Mouse (Mus musculus) skeletal muscle tissue, adult 2 months (tissue): ENCODE results near the gene Tph2.

Experiments used
- DNase-seq: peaks from one replicate; pipeline ENCODE4 v3.0.0-alpha.2; 2012; ENCODE audit warnings: low read depth, low spot score

The Tph2 gene

GRCm38 (mm10) chr10:115143641-115144040 lies 41.2 kb downstream of the Tph2 start:
- DNase-seq = no peak

DNA sequence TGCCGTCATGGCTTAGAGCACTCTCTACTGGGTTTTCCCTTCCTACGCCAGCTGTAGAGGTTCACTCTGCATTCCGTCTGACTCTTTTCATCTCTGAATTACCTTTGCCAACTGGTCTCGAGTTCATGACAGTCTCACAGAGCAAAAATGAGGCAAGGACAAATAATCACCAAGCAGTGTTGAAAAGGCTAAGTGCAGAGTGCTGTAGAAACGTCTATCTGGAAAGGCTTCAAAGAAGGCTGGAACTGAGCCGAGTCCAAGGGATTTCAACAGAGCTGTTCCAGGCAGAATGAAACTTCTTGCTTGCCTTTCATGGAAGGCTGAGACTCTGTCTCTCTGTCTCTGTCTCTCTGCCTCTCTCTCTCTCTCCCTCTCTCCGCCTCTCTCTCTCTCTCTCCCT lies 47.8 kb downstream of the Tph2 start:
- DNase-seq = peak; percentile 8

DNA sequence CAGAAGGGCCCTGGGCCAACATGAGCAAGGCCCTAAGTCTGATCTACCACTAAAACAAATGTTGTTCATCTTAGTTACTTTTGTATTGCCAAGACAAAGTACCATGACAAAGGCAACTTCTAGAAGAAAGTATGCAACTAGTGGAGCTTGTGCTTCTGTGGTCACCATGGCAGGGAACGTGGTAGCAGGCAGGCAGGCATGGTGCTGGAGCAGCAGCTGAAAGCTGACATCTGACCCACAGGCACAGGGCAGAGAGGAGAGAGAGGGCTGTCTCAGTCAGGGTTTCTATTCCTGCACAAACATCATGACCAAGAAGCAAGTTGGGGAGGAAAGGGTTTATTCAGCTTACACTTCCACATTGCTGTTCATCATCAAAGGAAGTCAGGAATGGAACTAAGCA lies 56.9 kb downstream of the Tph2 start:
- no peak for DNase-seq

DNA sequence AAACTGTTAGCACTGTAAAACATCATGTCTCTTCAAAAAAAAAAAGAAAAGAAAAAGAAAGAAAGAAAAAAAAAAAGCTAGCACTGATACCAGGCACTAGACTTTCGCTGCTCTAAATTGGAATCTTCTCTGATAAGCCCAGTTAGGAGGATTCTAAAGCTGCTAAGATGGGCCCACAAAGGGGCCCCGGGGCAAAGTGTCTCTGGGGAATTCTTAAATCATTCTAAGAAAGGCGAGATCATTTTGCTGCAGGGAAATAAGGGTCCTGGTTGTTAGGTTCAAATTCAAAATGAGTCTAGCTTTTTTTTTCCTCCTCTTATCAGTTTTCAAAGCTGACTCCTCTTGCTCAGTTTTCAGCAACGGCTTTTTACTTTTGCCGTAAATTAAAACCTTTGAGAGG lies 59.3 kb downstream of the Tph2 start:
- no peak for DNase-seq

GRCm38 (mm10) chr10:115125027-115125426 lies 59.8 kb downstream of the Tph2 start:
- DNase-seq = no peak

DNA sequence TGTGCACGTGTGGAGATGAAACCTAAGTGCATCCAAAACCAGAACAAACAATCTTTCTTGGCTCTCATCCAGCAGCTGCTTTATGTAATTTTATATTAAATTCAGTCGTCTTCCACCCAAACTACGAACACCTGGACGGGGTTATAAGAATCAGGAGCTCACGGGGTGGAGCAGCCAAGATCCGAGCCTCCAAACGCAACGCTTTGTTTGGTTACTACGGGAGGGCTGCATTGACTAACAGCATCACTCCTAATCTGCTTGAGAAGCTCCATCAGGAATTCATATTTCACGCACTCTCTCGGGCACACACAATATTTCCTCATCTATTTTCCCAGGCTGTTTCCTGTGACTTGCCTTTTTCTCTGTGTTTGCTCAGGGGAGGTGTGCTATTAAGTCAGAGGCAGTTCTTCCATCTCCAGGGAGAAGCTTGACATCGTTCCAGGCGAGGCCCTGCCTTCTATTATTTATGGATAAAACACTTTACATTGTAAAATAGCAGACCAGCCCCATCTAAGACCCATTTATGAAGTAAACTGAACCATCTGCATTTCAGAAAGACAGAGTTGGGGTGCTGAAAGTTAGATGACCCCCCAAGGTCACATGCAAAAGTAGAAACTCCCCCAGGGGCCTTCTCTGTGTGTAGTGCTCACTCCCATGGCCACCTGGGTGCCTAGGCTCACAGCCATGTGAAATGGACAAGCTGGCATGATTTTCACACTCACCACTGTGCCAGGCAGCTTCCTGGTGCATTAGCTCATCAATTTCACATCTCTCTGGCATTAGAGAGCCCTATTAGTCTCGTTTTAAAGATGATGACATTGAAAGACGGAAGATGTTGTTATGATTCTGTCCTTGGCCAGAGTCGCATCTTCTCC lies 76.9 kb downstream of the Tph2 start:
- no peak for DNase-seq

GRCm38 (mm10) chr10:115104175-115104574 lies 80.6 kb downstream of the Tph2 start:
- DNase-seq = peak; percentile 17

DNA sequence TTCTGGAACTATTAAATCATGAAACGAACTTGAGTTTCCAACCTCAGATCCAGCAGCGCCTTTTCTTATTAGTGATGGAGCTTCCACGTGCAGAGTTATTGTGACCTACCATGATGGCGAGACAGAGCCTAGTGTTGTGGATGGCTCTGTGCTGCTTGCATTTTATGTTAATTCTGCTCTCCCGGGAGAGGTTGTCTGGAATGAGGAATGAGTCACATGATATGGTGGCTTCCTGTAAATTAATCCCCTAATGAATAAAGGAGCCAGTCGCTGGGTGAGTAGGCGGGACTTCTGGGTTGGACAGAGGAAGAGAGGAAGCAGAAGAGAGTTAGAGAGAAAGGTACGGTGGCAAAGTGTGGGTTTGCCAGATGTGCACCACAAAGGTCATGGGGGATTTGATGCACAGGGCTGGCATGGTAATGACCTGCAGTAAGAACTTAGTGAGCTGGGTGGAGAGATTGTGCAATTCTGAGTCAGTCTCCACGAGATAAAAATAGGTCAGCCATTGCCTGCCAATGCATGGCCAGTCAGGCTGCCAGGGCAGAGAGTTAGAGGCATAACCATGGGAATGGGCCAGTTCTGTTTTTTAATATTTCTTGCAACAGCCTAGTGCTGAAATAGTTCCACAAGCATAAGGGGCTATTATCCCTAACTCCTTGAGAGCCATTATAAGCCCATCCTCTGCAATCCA lies 84.8 kb downstream of the Tph2 start:
- DNase-seq = peak; percentile 37

DNA sequence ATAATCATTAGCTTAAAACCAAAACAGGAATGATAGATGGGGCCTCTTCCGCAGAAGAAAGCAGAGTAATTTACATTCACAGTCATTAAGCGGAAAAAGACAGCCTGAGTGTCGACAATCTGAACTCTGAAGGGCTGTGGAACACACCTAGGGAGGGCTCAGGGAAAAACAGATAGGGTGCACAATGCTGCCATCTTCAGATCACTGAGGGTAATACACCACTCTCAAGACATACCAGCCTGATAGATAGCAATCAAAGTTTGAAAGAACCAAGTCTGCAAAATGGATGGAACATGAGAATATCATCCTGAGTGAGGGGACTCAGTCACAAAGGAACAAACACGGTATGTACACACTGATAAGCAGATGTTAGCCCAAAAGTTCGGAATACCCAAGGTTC lies 87.7 kb downstream of the Tph2 start:
- peak; percentile 15 for DNase-seq

DNA sequence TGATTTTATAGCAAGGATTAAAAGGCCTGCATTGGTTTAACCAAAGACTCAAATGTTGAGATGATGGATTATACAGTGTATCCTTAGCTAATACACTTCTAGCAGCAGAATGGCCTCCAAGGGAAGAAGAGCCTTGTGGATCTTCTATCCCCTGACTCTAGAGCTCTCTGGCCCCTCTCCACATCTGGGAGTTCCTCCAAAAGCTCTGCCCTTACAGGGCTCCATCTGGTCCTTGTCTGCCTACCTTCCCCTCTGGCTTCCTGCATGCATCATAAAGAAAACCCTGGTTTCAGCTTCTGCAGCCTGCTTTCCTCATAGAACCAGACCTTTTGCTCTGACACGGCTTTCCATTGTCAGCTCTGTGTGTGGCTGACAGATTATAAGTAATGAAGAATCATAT lies 88.6 kb downstream of the Tph2 start:
- DNase-seq = no peak

- no peak for DNase-seq
These were observed 106.6 kb downstream of the Tph2 start for GRCm38 (mm10) chr10:115078232-115078631.

GRCm38 (mm10) chr10:115069123-115069911 lies 115.5 kb downstream of the Tph2 start:
- no peak for DNase-seq

DNA sequence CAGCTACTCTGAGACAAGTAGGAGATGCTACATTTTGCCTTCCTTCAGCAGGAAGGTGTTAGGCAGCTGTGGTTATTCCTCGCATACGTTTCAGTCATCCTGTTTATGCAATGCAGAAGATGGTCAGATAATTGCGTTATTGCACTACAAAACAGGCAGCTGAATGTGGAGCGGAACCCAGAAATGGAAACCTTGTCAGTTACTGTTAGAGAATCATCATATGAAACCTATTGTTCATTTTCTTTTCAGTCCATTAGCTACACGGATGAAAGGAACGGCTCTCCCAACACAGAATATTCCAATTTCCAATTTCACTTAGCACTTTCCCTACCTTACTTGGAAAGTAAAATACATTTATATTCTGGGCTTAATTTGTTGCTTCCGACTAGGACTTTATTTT lies 120.9 kb downstream of the Tph2 start:
- DNase-seq = no peak

GRCm38 (mm10) chr10:115061498-115061897 lies 123.3 kb downstream of the Tph2 start:
- no peak for DNase-seq

- no peak for DNase-seq
These were observed 124.1 kb downstream of the Tph2 start for GRCm38 (mm10) chr10:115060759-115061158.

- DNase-seq = no peak
These were observed 133.2 kb downstream of the Tph2 start for GRCm38 (mm10) chr10:115051602-115052001.

DNA sequence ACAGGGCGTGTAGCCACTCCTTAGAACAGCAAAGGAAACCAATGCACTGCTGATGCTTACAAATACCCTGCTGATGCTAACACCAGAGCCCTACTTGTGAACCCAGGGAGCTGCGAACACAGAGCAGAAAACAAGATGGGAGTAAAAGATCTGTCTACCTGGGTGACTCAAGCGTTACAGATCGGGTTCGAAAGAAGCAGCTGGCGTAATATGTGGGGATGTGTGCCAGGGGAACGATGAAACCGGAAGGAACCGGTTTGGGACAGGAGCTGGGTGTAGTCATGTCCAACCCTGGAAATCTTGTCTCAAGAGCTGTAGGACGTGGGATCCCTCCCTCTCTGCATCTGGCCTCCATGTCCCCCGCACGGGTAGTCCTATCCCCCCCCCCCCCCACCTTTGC lies 134.1 kb downstream of the Tph2 start:
- no peak for DNase-seq

- no peak for DNase-seq
These were observed 134.6 kb downstream of the Tph2 start for GRCm38 (mm10) chr10:115050178-115050577.

- no peak for DNase-seq
These were observed 136.3 kb downstream of the Tph2 start for GRCm38 (mm10) chr10:115048565-115048964.

- DNase-seq = no peak
These were observed 149.1 kb downstream of the Tph2 start for GRCm38 (mm10) chr10:115035748-115036147.
